Mouse (Mus musculus): Measurements from ENCODE around the gene Gm20855.
"Not testable (repeated sequence)": the region's sequence is repeated elsewhere in the genome, so short reads cannot be mapped to it uniquely, and the experiment has no call there.

Gene Gm20855

GRCm38 (mm10) chrY:35131733-35132132, at the start of gene Gm20855:
Gene Gm20855, minus strand, starts transcription at chrY:35131833.
- not testable (repeated sequence) for DNase-seq (ENCODE audit: low read depth, low spot score)
